Mouse (Mus musculus) ES-CJ7 (cell line): Measurements from ENCODE around the gene Hdac5.

Experiments used
- DNase-seq: peaks from one replicate; pipeline ENCODE4 v3.0.0; 2011; ENCODE audit warnings: low read depth, low spot score

Gene Hdac5

GRCm38 (mm10) chr11:102216056-102216885, 13.7 kb downstream of the Hdac5 start:
- no peak for DNase-seq

- DNase-seq = no peak
Measured at GRCm38 (mm10) chr11:102215511-102215910, 14.5 kb downstream of the Hdac5 start.

GRCm38 (mm10) chr11:102214430-102215156, 15.4 kb downstream of the Hdac5 start:
- no peak for DNase-seq

GRCm38 (mm10) chr11:102211936-102212341, 18.0 kb downstream of the Hdac5 start:
- DNase-seq = no peak

GRCm38 (mm10) chr11:102211011-102211410, 19.0 kb downstream of the Hdac5 start:
- no peak for DNase-seq

GRCm38 (mm10) chr11:102210185-102210584, 19.8 kb downstream of the Hdac5 start:
- DNase-seq = no peak

- peak; percentile 45 for DNase-seq
Measured at GRCm38 (mm10) chr11:102209742-102210141, 20.2 kb downstream of the Hdac5 start.

GRCm38 (mm10) chr11:102208846-102209245, 21.1 kb downstream of the Hdac5 start:
- DNase-seq = no peak

GRCm38 (mm10) chr11:102207825-102208777, 21.9 kb downstream of the Hdac5 start:
- DNase-seq = no peak

GRCm38 (mm10) chr11:102206481-102206880, 23.5 kb downstream of the Hdac5 start:
- no peak for DNase-seq

- DNase-seq = no peak
Measured at GRCm38 (mm10) chr11:102201408-102201821, 28.6 kb downstream of the Hdac5 start.

- DNase-seq = no peak
Measured at GRCm38 (mm10) chr11:102199856-102200255, 30.1 kb downstream of the Hdac5 start.

- peak; percentile 27 for DNase-seq
Measured at GRCm38 (mm10) chr11:102198245-102198644, 31.7 kb downstream of the Hdac5 start.

GRCm38 (mm10) chr11:102196018-102196797, 33.8 kb downstream of the Hdac5 start:
- no peak for DNase-seq

- DNase-seq = no peak
Measured at GRCm38 (mm10) chr11:102193657-102194440, 36.1 kb downstream of the Hdac5 start.

GRCm38 (mm10) chr11:102190848-102191247, 39.1 kb downstream of the Hdac5 start:
- DNase-seq = no peak

GRCm38 (mm10) chr11:102189461-102190436, 40.2 kb downstream of the Hdac5 start, which contains the start of gene G6pc3:
G6pc3 (plus strand) TSS chr11:102189620.
- DNase-seq = peak; percentile 86

GRCm38 (mm10) chr11:102188980-102189379, 41.0 kb downstream of the Hdac5 start:
- no peak for DNase-seq

GRCm38 (mm10) chr11:102186235-102186634, 43.7 kb downstream of the Hdac5 start:
- DNase-seq = no peak
